Mouse (Mus musculus) olfactory bulb, adult 2 months (tissue): ENCODE results near the gene Tfr2.

Experiments used
- CTCF ChIP-seq: fragments of 200-500 bp; IDR thresholded peaks from 2 replicates; pipeline ENCODE4 v1.5.1; 2012; ENCODE audit warnings: low read depth, mild to moderate bottlenecking, low read length, moderate library complexity; ENCODE audit not compliant: insufficient read depth
- POLR2A ChIP-seq: fragments of 200-500 bp; IDR thresholded peaks from 2 replicates; pipeline ENCODE4 v1.6.1; 2012; ENCODE audit warnings: mild to moderate bottlenecking, low read depth, low read length, moderate library complexity; ENCODE audit not compliant: insufficient read depth

GRCm38 (mm10) chr5:137553898-137554297 is 15.7 kb upstream of the Tfr2 start:
- TF ChIP-seq CTCF (no peak), POLR2A (no peak)
